Comparison of ENCODE assay signal across 9 mouse cellular contexts in the genomic region with DNA sequence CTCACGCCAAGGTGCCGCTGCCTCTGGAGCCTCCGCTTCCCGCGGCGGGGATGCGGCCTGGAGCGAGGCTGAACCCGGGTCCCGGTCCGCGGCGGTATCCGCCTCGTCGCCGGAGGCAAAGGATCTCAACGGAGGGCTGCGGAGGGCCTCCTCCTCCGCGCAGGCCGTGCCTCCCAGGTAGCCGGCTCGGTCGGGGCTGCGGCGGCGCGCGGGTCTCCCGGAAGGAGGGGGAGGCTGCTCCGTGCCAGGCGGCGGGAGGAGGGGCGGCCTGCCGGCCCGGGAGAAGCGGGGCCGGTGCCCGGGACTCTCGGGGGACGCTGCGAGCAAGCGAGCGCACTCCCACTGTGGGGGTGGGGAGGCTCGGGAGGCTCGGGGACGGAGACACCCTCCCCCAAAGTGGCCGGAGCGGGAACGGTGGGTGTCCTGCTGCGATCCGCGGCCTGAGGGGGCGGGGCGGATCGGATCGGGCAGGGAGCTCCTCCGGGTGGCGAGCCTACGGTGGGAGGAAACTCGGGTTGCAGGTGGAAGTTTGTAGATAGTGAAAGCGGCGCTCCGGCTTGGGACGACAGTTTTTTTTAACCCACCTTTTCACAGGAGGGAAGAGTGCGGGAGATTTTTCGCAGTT. TPM values are rescaled to one million over a fixed set of nuclear protein-coding genes. Genes with fewer than 3 reads are reported as not detected.
DNase-seq lines count a peak whose midpoint lies in the region; ATAC-seq and TF ChIP-seq lines count a peak whose summit lies in the region.
"Had no signal": no experiment of that assay in that cellular context is flagged by ENCODE, and none has a peak within 500 bp of the region (broad histone marks: within the 10 kb centered on the region; RNA-seq: fewer than 3 reads in every experiment).

No protein-coding gene starts in this region.

- peak; percentile 62 to 68 for DNase-seq in heart, adult 18-20 months
- no peak for DNase-seq in heart, adult 11 months
- DNase-seq in midbrain, embryonic 11.5 days (ENCODE audit: low spot score, missing footprints): peak; percentile 94
- peak; percentile 55 to 66 for DNase-seq in spleen, postnatal 36 days (ENCODE audit: low spot score in 2 of 2)

- H3K27me3 ChIP-seq in hindbrain, embryonic 13.5 days: no peaks in the 10 kb centered on the region
- H3K27me3 ChIP-seq in limb, embryonic 13.5 days: no peaks in the 10 kb centered on the region
- no peaks in the 10 kb centered on the region for H3K27me3 ChIP-seq in midbrain, embryonic 11.5 days (ENCODE audit: control insufficient read depth, insufficient read depth, low read length)

- peak overlapping the region; percentile 91 for H3K4me3 ChIP-seq in bone marrow macrophage, adult 2 months (ENCODE audit: insufficient read depth, low read length)
- peak overlapping the region; percentile 77 for H3K4me3 ChIP-seq in hindbrain, embryonic 13.5 days
- H3K4me3 ChIP-seq in limb, embryonic 13.5 days: peak overlapping the region; percentile 99
- peak overlapping the region; percentile 95 for H3K4me3 ChIP-seq in midbrain, embryonic 11.5 days (ENCODE audit: low read depth, low read length)

- under 1% methylated on average over 55 of the region's 68 CpGs for WGBS in hindbrain, embryonic 13.5 days
- WGBS in limb, embryonic 13.5 days: under 1% methylated on average over 66 of the region's 68 CpGs
- under 1% methylated on average over 57 of the region's 68 CpGs for WGBS in midbrain, embryonic 11.5 days

- H3K4me2 ChIP-seq in hindbrain, embryonic 13.5 days: peak overlapping the region; percentile 81
- H3K4me2 ChIP-seq in limb, embryonic 13.5 days (replicated peaks): peak overlapping the region; percentile 75
- H3K4me2 ChIP-seq in midbrain, embryonic 11.5 days: peak overlapping the region; percentile 74

- H3K9ac ChIP-seq in hindbrain, embryonic 13.5 days: peak overlapping the region; percentile 91
- H3K9ac ChIP-seq in limb, embryonic 13.5 days: peak overlapping the region; percentile 96
- H3K9ac ChIP-seq in midbrain, embryonic 11.5 days (ENCODE audit: low read length): peak overlapping the region; percentile 97

- peak; percentile 84 for ATAC-seq in erythroid progenitor cell, adult 5-6 weeks (replicated peaks; ENCODE audit: low FRiP score, poor library complexity, severe bottlenecking)
- ATAC-seq in hindbrain, embryonic 13.5 days (ENCODE audit: low FRiP score): peak; percentile 71
- ATAC-seq in limb, embryonic 13.5 days (ENCODE audit: low FRiP score, low read depth): peak; percentile 60
- ATAC-seq in midbrain, embryonic 11.5 days (ENCODE audit: low FRiP score): peak; percentile 72

- TF ChIP-seq POLR2A in bone marrow macrophage, adult 2 months (IDR thresholded peaks at IDR 0.05; ENCODE audit: borderline replicate concordance, low read depth, low read length): no peak

- H3K4me1 ChIP-seq in bone marrow macrophage, adult 2 months (ENCODE audit: control insufficient read depth, insufficient read depth, low read length): peaks cover 8% of the 10 kb centered on the region
- peaks cover 20% of the 10 kb centered on the region for H3K4me1 ChIP-seq in hindbrain, embryonic 13.5 days (replicated peaks)
- peaks cover 24% of the 10 kb centered on the region for H3K4me1 ChIP-seq in limb, embryonic 13.5 days
- H3K4me1 ChIP-seq in midbrain, embryonic 11.5 days (ENCODE audit: control insufficient read depth, insufficient read depth, low read length): peaks cover 13% of the 10 kb centered on the region

- peaks cover 6% of the 10 kb centered on the region for H3K36me3 ChIP-seq in hindbrain, embryonic 13.5 days
- peaks cover 16% of the 10 kb centered on the region; the same call in 1 of the 2 replicates for H3K36me3 ChIP-seq in limb, embryonic 13.5 days
- no peaks in the 10 kb centered on the region for H3K36me3 ChIP-seq in midbrain, embryonic 11.5 days (ENCODE audit: control insufficient read depth, insufficient read depth, low read length)

- no peak for TF ChIP-seq CTCF in bone marrow macrophage, adult 2 months (IDR thresholded peaks at IDR 0.05; ENCODE audit: low read depth, low read length)

- peak overlapping the region; percentile 58 for H3K27ac ChIP-seq in bone marrow macrophage, adult 2 months (ENCODE audit: insufficient read depth, low read depth, low read length)
- peak overlapping the region; percentile 93 for H3K27ac ChIP-seq in hindbrain, embryonic 13.5 days
- peak overlapping the region; percentile 89 for H3K27ac ChIP-seq in limb, embryonic 13.5 days
- peak overlapping the region; percentile 77 for H3K27ac ChIP-seq in midbrain, embryonic 11.5 days (ENCODE audit: low read depth, low read length)

- H3K9me3 ChIP-seq in hindbrain, embryonic 13.5 days: no peaks in the 10 kb centered on the region
- no peaks in the 10 kb centered on the region for H3K9me3 ChIP-seq in limb, embryonic 13.5 days
- no peaks in the 10 kb centered on the region for H3K9me3 ChIP-seq in midbrain, embryonic 11.5 days (ENCODE audit: control insufficient read depth, low read length)

RNA-seq across cellular contexts. Expression of a gene that starts 0.5 kb away (rescaled TPM):
- 1 to 10 TPM; 8.4 to 9.1 TPM for total RNA-seq in heart, adult 18-20 months (2021)
- 15.8 and 19.0 TPM in 2 replicates for polyA plus RNA-seq in bone marrow macrophage, adult 2 months (2012; ENCODE audit: insufficient read depth, insufficient read length, missing spikeins)
- 31.4 and 34.8 TPM in 2 replicates for total RNA-seq in erythroid progenitor cell, adult 5-6 weeks (2015; ENCODE audit: low replicate concordance)
- total RNA-seq in erythroid progenitor cell, adult 5-6 weeks (2017; ENCODE audit: low replicate concordance): 27.9 and 31.6 TPM in 2 replicates
- polyA plus RNA-seq in hindbrain, embryonic 13.5 days (2015; fragmentation: Nextera tagmentation; extraction: Ambion mirVana): 32.1 and 32.6 TPM in 2 replicates
- polyA plus RNA-seq in limb, embryonic 13.5 days (2015; fragmentation: Nextera tagmentation; extraction: Ambion mirVana): 58.5 and 62.8 TPM in 2 replicates
- 92.3 and 95.5 TPM in 2 replicates for polyA plus RNA-seq in midbrain, embryonic 11.5 days (2014; fragmentation: Nextera tagmentation; extraction: Ambion mirVana)

RNA-seq across cellular contexts. Expression of a gene that starts 54.6 kb away (rescaled TPM):
- not detected for total RNA-seq in heart, adult 18-20 months (2021)
- not detected in 2 replicates for polyA plus RNA-seq in bone marrow macrophage, adult 2 months (2012; ENCODE audit: insufficient read depth, insufficient read length, missing spikeins)
- not detected in 2 replicates for total RNA-seq in erythroid progenitor cell, adult 5-6 weeks (2015; ENCODE audit: low replicate concordance)
- total RNA-seq in erythroid progenitor cell, adult 5-6 weeks (2017; ENCODE audit: low replicate concordance): not detected in 2 replicates
- polyA plus RNA-seq in hindbrain, embryonic 13.5 days (2015; fragmentation: Nextera tagmentation; extraction: Ambion mirVana): not detected in 2 replicates
- polyA plus RNA-seq in limb, embryonic 13.5 days (2015; fragmentation: Nextera tagmentation; extraction: Ambion mirVana): not detected in 2 replicates
- not detected in 2 replicates for polyA plus RNA-seq in midbrain, embryonic 11.5 days (2014; fragmentation: Nextera tagmentation; extraction: Ambion mirVana)
- total RNA-seq: left cerebral cortex, postnatal 25 days had no signal
